Mouse (Mus musculus): ENCODE data around the gene Zfp64.

Zfp64 gene

GRCm38 (mm10) chr2:168848553-168848952 lies 106.8 kb downstream of the Zfp64 start:
- DNase-seq (ENCODE audit: low read depth, low spot score) = no peak

GRCm38 (mm10) chr2:168846180-168846720 lies 109.1 kb downstream of the Zfp64 start:
- no peak for DNase-seq (ENCODE audit: low read depth, low spot score)

Data from c-Kit-negative CD71-positive TER-119-positive erythroid progenitor cells, embryonic 14.5 days (primary cell).